In the genomic region with DNA sequence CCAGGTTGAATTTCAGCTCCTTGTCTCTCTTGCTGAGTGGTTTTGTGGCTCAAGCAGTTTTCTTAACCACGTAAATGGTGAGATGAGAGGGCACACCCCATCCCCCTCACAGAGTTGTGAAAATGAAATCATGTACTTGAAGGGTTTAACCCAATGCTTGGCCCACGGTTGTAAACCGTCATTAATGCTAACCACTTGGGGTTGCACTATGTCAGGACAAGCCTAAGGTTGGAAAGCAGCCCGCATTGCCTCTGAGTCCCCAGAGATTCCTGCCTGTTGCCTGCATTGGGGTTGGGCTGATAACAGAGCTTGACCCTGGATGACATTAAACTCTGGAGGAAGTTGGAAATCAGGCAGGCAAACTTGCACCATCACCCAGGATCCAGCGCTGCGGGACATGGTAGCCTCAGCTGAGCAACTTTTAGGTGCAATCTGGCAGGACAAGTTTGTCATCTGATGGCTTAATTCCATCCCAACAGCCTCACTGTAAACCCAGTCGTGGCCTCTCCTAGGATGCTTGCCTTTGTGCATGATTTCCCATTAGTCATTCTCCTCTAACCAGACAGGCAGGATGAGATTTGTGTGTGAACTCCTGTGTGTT, we compare ENCODE assay signal across 8 mouse cellular contexts. TPM values are rescaled to one million over a fixed set of nuclear protein-coding genes. Genes with fewer than 3 reads are reported as not detected.
DNase-seq lines count a peak whose midpoint lies in the region; ATAC-seq lines count a peak whose summit lies in the region.

No protein-coding gene starts in this region.

- H3K4me1 ChIP-seq in neural tube, embryonic 12.5 days = peaks cover 33% of the 10 kb centered on the region

- ATAC-seq in neural tube, embryonic 12.5 days (ENCODE audit: low FRiP score, low read depth) = peak; percentile 1; the same call in 1 of the 2 replicates
- no peak for ATAC-seq in erythroid progenitor cell, adult 5-6 weeks (replicated peaks; ENCODE audit: low FRiP score, poor library complexity, severe bottlenecking)

- H3K9ac ChIP-seq in neural tube, embryonic 12.5 days = peak overlapping the region; percentile 93

- WGBS in neural tube, embryonic 12.5 days = 12% methylated on average over 7 of the region's 7 CpGs

- peak overlapping the region; percentile 88 for H3K4me3 ChIP-seq in neural tube, embryonic 12.5 days

- H3K4me2 ChIP-seq in neural tube, embryonic 12.5 days (replicated peaks) = peak overlapping the region; percentile 66

- peak overlapping the region; percentile 100 for H3K27ac ChIP-seq in neural tube, embryonic 12.5 days

- H3K9me3 ChIP-seq in neural tube, embryonic 12.5 days = no peaks in the 10 kb centered on the region

- DNase-seq in 3134 (ENCODE audit: extremely low read depth, insufficient read length, low spot score) = peak; percentile 48
- DNase-seq in NIH3T3 (ENCODE audit: low read depth) = peak; percentile 78
- peak; percentile 59 for DNase-seq in embryo, embryonic 9.5 days (ENCODE audit: extremely low spot score)
- peak; percentile 74 to 83 for DNase-seq in heart, adult 9 months (ENCODE audit: low spot score in 2 of 2)
- peak; percentile 22 for DNase-seq in kidney, adult 18-20 months
- peak; percentile 51 to 68 for DNase-seq in lung, adult 18-20 months

- no peaks in the 10 kb centered on the region for H3K27me3 ChIP-seq in neural tube, embryonic 12.5 days (replicated peaks)

- no peaks in the 10 kb centered on the region for H3K36me3 ChIP-seq in neural tube, embryonic 12.5 days

RNA-seq across cellular contexts. Expression of gene Megf9, which starts 1.0 kb away (rescaled TPM):
- 30.9 and 32.5 TPM in 2 replicates for polyA plus RNA-seq in neural tube, embryonic 12.5 days (2016; fragmentation: Nextera tagmentation; extraction: Ambion mirVana)
- 13.7 and 22.6 TPM in 2 replicates for total RNA-seq in erythroid progenitor cell, adult 5-6 weeks (2015; ENCODE audit: low replicate concordance)
- total RNA-seq in erythroid progenitor cell, adult 5-6 weeks (2017; ENCODE audit: low replicate concordance) = 11.0 and 11.3 TPM in 2 replicates

Comparison
In these comparisons a context has a peak if more than half of its experiments do, and no peak if none do; other contexts are left out.
1. DNase-seq: peak in every context shown above with its lines; median percentile 78 in heart, adult 9 months; 78 in NIH3T3; 60 in lung, adult 18-20 months; 59 in embryo, embryonic 9.5 days; 48 in 3134; 22 in kidney, adult 18-20 months.